Mouse (Mus musculus): ENCODE measurements around the gene Auts2. TPM values are rescaled to one million over a fixed set of nuclear protein-coding genes. Genes with fewer than 3 reads are reported as not detected.

Auts2 gene
- total and polyA plus RNA-seq, 2 experiments from 2014 or later = 35.2 to 57.5 TPM

- DNase-seq (ENCODE audit: low spot score) (peak; percentile 14), ATAC-seq (ENCODE audit: low FRiP score) (no peak)
- H3K4me3 ChIP-seq (ENCODE audit: low read depth, low read length) = peak overlapping the region; percentile 85
- no peaks in the 10 kb centered on the region for H3K27me3 ChIP-seq (ENCODE audit: insufficient read depth, low read length)
- peak overlapping the region; percentile 86 for H3K4me2 ChIP-seq (ENCODE audit: low read depth, low read length, poor library complexity, severe bottlenecking)
- no peak for TF ChIP-seq CTCF (IDR thresholded peaks at IDR 0.05)
- H3K4me1 ChIP-seq (ENCODE audit: insufficient read depth, low read length) = peaks cover 3% of the 10 kb centered on the region; the same call in 1 of the 2 replicates
- no peak overlapping the region for H3K27ac ChIP-seq (ENCODE audit: low read depth, low read length)
- 4% methylated on average over 26 of the region's 26 CpGs for WGBS
- H3K9ac ChIP-seq (replicated peaks; ENCODE audit: low read length, poor library complexity, severe bottlenecking) = peak overlapping the region; percentile 82; the same call in 1 of the 2 replicates
- no peaks in the 10 kb centered on the region for H3K36me3 ChIP-seq (ENCODE audit: insufficient read depth, low read length)
- H3K9me3 ChIP-seq (ENCODE audit: low read length) = no peaks in the 10 kb centered on the region
These were observed 1.2 kb upstream of the Auts2 start for GRCm38 (mm10) chr5:132544176-132544995.

- Histone ChIP-seq H3K36me3 (ENCODE audit: insufficient read depth, low read length) (no peaks in the 10 kb centered on the region), H3K4me3 (ENCODE audit: low read depth, low read length) (peak overlapping the region; percentile 85), H3K4me2 (ENCODE audit: low read depth, low read length, poor library complexity, severe bottlenecking) (peak overlapping the region; percentile 86), H3K9ac (replicated peaks; ENCODE audit: low read length, poor library complexity, severe bottlenecking) (peak overlapping the region; percentile 82), H3K27ac (ENCODE audit: low read depth, low read length) (peak overlapping the region; percentile 70), H3K4me1 (ENCODE audit: insufficient read depth, low read length) (peaks cover 5% of the 10 kb centered on the region; the same call in 1 of the 2 replicates), H3K27me3 (ENCODE audit: insufficient read depth, low read length) (no peaks in the 10 kb centered on the region), H3K9me3 (ENCODE audit: low read length) (no peaks in the 10 kb centered on the region)
- DNase-seq (ENCODE audit: low spot score) = peak; percentile 51
- ATAC-seq (ENCODE audit: low FRiP score) = no peak
- no peak for TF ChIP-seq CTCF (IDR thresholded peaks at IDR 0.05)
- under 1% methylated on average over 28 of the region's 28 CpGs for WGBS
These were observed 643 bp downstream of the Auts2 start for GRCm38 (mm10) chr5:132542381-132543020.

- Histone ChIP-seq H3K9me3 (ENCODE audit: low read length) (no peaks in the 10 kb centered on the region), H3K36me3 (ENCODE audit: insufficient read depth, low read length) (no peaks in the 10 kb centered on the region), H3K4me3 (ENCODE audit: low read depth, low read length) (peak overlapping the region; percentile 85), H3K27me3 (ENCODE audit: insufficient read depth, low read length) (no peaks in the 10 kb centered on the region), H3K9ac (replicated peaks; ENCODE audit: low read length, poor library complexity, severe bottlenecking) (peak overlapping the region; percentile 82), H3K27ac (ENCODE audit: low read depth, low read length) (peak overlapping the region; percentile 70), H3K4me2 (ENCODE audit: low read depth, low read length, poor library complexity, severe bottlenecking) (peak overlapping the region; percentile 86), H3K4me1 (ENCODE audit: insufficient read depth, low read length) (peaks cover 5% of the 10 kb centered on the region; the same call in 1 of the 2 replicates)
- ATAC-seq (ENCODE audit: low FRiP score) = no peak
- peak; percentile 61 for DNase-seq (ENCODE audit: low spot score)
- 0% methylated on average over 17 of the region's 21 CpGs for WGBS
- no peak for TF ChIP-seq CTCF (IDR thresholded peaks at IDR 0.05)
These were observed 1.2 kb downstream of the Auts2 start for GRCm38 (mm10) chr5:132541951-132542350.

GRCm38 (mm10) chr5:132541371-132541931, 1.7 kb downstream of the Auts2 start:
- peak overlapping the region; percentile 82 for H3K9ac ChIP-seq (replicated peaks; ENCODE audit: low read length, poor library complexity, severe bottlenecking)
- H3K4me3 ChIP-seq (ENCODE audit: low read depth, low read length) = peak overlapping the region; percentile 85
- no peak for ATAC-seq (ENCODE audit: low FRiP score)
- H3K27ac ChIP-seq (ENCODE audit: low read depth, low read length) = peak overlapping the region; percentile 59
- no peaks in the 10 kb centered on the region for H3K36me3 ChIP-seq (ENCODE audit: insufficient read depth, low read length)
- H3K4me2 ChIP-seq (ENCODE audit: low read depth, low read length, poor library complexity, severe bottlenecking) = peak overlapping the region; percentile 86
- no peaks in the 10 kb centered on the region for H3K9me3 ChIP-seq (ENCODE audit: low read length)
- H3K4me1 ChIP-seq (ENCODE audit: insufficient read depth, low read length) = peaks cover 5% of the 10 kb centered on the region; the same call in 1 of the 2 replicates
- no peak for TF ChIP-seq CTCF (IDR thresholded peaks at IDR 0.05)
- no peaks in the 10 kb centered on the region for H3K27me3 ChIP-seq (ENCODE audit: insufficient read depth, low read length)
- under 1% methylated on average over 45 of the region's 46 CpGs for WGBS
- peak; percentile 30 for DNase-seq (ENCODE audit: low spot score)

- Histone ChIP-seq H3K4me1 (ENCODE audit: insufficient read depth, low read length) (peaks cover 5% of the 10 kb centered on the region; the same call in 1 of the 2 replicates), H3K27ac (ENCODE audit: low read depth, low read length) (peak overlapping the region; percentile 59), H3K4me3 (ENCODE audit: low read depth, low read length) (peak overlapping the region; percentile 85), H3K4me2 (ENCODE audit: low read depth, low read length, poor library complexity, severe bottlenecking) (peak overlapping the region; percentile 86), H3K27me3 (ENCODE audit: insufficient read depth, low read length) (no peaks in the 10 kb centered on the region), H3K9me3 (ENCODE audit: low read length) (no peaks in the 10 kb centered on the region), H3K9ac (replicated peaks; ENCODE audit: low read length, poor library complexity, severe bottlenecking) (peak overlapping the region; percentile 82), H3K36me3 (ENCODE audit: insufficient read depth, low read length) (no peaks in the 10 kb centered on the region)
- 3% methylated on average over 7 of the region's 7 CpGs for WGBS
- TF ChIP-seq CTCF (IDR thresholded peaks at IDR 0.05) = no peak; the same call in 1 of the 2 replicates
- ATAC-seq (ENCODE audit: low FRiP score) = no peak
- DNase-seq (ENCODE audit: low spot score) = peak; percentile 45
These were observed 2.3 kb downstream of the Auts2 start for GRCm38 (mm10) chr5:132540841-132541311.

Measured in midbrain, postnatal 0 days (tissue).